Mouse (Mus musculus): ENCODE data around the gene Gm20219. TPM values are rescaled to one million over a fixed set of nuclear protein-coding genes. Genes with fewer than 3 reads are reported as not detected.

Gm20219 gene
- total and polyA plus RNA-seq, 2 experiments from 2014 or later = 0.10 to 0.55 TPM

DNA sequence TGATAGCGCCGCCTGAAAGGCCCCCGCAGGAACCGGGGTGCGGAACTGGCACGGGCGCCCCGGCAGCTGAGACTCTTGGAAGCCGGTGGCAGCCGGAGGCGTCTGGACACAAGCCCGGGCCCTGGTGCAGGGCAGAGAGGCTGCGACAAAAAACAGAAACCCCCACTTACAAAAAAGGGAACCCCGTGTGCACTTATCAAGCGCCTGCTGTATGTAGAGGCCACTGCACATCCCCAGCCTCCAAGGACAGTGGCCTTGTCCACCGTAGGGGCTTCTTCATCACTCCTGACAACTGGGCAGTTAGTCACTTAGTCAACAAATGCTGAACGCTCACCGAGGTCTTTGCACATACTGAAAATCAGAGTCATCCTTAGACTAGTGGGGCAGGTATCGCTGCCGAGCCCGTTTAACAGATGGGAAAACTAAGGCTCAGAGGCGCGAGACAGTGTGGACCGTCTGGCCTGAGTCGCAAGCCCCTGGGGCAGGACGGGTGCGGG lies 43.7 kb downstream of the Gm20219 start:
- Histone ChIP-seq H3K27me3 (ENCODE audit: insufficient read depth, low read length) (peaks cover 18% of the 10 kb centered on the region), H3K9me3 (ENCODE audit: low read length) (no peaks in the 10 kb centered on the region), H3K36me3 (ENCODE audit: insufficient read depth, low read length) (no peaks in the 10 kb centered on the region), H3K27ac (peak overlapping the region; percentile 41; the same call in 1 of the 2 replicates), H3K4me1 (ENCODE audit: insufficient read depth, low read length) (peaks cover 24% of the 10 kb centered on the region), H3K9ac (replicated peaks; ENCODE audit: low read length) (no peak overlapping the region), H3K4me3 (ENCODE audit: low read length) (no peak overlapping the region), H3K4me2 (ENCODE audit: low read depth, low read length) (peak overlapping the region; percentile 35; the same call in 1 of the 2 replicates)
- no peak for TF ChIP-seq CTCF (IDR thresholded peaks at IDR 0.05; ENCODE audit: low read depth)
- ATAC-seq = no peak
- WGBS = 21% methylated on average over 27 of the region's 27 CpGs
- DNase-seq (ENCODE audit: low spot score) = peak; percentile 42

DNA sequence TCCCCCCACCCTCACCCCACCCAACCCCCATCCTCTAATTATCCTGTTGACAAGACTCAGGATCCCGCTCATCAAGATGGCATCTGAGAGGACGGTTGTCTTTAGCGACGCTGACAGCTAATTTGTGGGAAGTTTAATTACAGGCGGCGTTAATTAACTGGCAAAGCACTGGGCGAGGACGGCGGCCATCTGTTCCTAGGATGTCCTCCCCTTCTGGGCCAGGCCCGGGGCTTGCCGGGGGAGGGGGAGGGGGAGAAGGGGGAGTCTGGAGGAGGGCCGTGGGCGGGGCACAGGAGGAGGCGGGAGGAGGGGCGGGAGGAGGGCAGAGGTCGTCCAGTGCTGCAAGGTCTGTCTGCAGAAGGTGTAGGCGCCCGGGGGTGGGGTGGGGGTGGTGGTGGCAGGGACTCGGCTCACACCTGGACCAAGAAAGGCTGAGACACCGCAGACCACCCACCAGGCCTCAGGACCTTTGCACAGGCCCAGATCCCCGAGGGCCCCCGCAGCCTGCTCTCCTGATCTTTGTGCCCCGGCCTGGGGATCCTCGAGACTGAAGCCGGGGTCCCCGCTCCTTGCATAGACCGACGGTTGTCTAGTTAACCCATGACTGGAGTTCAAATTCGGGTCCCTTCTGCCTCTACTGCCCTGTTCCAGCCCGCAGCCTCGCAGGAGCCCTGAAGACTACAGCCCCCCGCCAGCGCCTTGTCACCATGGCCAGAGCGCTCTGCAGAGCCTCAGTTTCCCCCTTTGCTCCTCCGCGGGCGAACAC lies 44.3 kb downstream of the Gm20219 start:
- H3K36me3 ChIP-seq (ENCODE audit: insufficient read depth, low read length) = no peaks in the 10 kb centered on the region
- peaks cover 18% of the 10 kb centered on the region for H3K27me3 ChIP-seq (ENCODE audit: insufficient read depth, low read length)
- H3K4me2 ChIP-seq (ENCODE audit: low read depth, low read length) = peak overlapping the region; percentile 28; the same call in 1 of the 2 replicates
- H3K4me3 ChIP-seq (ENCODE audit: low read length) = no peak overlapping the region
- H3K9me3 ChIP-seq (ENCODE audit: low read length) = no peaks in the 10 kb centered on the region
- no peak for TF ChIP-seq CTCF (IDR thresholded peaks at IDR 0.05; ENCODE audit: low read depth)
- 9% methylated on average over 30 of the region's 37 CpGs for WGBS
- peaks cover 19% of the 10 kb centered on the region; the same call in 1 of the 2 replicates for H3K4me1 ChIP-seq (ENCODE audit: insufficient read depth, low read length)
- peak; percentile 41 for ATAC-seq
- peak; percentile 88 for DNase-seq (ENCODE audit: low spot score)
- peak overlapping the region; percentile 41; the same call in 1 of the 2 replicates for H3K27ac ChIP-seq
- H3K9ac ChIP-seq (replicated peaks; ENCODE audit: low read length) = no peak overlapping the region

DNA sequence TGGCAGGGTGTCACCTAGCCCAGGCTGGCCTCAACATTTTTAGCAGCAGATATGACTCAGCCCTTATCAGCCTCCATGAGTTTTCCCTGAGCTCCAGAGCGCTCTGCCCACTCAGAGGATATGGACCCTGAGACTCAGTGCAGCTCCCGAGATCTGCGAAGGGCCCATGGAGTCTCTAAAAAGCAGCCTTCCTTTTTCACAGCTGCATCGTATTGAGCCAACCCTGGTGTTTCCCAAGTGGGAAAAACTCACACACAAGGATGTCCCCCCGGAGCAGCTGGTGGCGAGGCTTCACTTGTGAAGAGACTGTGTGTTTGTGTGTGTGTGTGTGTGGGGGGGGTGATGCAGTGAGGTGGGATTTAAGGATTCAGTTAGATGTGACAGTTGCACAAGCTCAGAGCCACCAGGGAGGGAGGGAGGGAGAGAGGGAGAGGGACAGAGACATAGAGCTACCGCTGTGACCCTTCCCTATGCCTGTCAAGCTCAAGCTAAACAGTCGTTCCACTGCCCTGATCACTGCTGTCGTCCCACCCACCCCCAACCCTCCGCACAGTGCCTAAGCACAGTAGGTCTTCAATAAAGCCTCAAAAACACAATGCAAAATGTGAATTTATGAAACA lies 45.1 kb downstream of the Gm20219 start:
- Histone ChIP-seq H3K9me3 (ENCODE audit: low read length) (no peaks in the 10 kb centered on the region), H3K9ac (replicated peaks; ENCODE audit: low read length) (no peak overlapping the region), H3K36me3 (ENCODE audit: insufficient read depth, low read length) (no peaks in the 10 kb centered on the region), H3K27ac (peak overlapping the region; percentile 64), H3K4me2 (ENCODE audit: low read depth, low read length) (peak overlapping the region; percentile 28; the same call in 1 of the 2 replicates), H3K27me3 (ENCODE audit: insufficient read depth, low read length) (peaks cover 18% of the 10 kb centered on the region), H3K4me1 (ENCODE audit: insufficient read depth, low read length) (peaks cover 19% of the 10 kb centered on the region; the same call in 1 of the 2 replicates), H3K4me3 (ENCODE audit: low read length) (no peak overlapping the region)
- TF ChIP-seq CTCF (IDR thresholded peaks at IDR 0.05; ENCODE audit: low read depth) = no peak
- 33% methylated on average over 10 of the region's 10 CpGs for WGBS
- ATAC-seq (peak; percentile 5; the same call in 1 of the 2 replicates), DNase-seq (ENCODE audit: low spot score) (peak; percentile 57)

DNA sequence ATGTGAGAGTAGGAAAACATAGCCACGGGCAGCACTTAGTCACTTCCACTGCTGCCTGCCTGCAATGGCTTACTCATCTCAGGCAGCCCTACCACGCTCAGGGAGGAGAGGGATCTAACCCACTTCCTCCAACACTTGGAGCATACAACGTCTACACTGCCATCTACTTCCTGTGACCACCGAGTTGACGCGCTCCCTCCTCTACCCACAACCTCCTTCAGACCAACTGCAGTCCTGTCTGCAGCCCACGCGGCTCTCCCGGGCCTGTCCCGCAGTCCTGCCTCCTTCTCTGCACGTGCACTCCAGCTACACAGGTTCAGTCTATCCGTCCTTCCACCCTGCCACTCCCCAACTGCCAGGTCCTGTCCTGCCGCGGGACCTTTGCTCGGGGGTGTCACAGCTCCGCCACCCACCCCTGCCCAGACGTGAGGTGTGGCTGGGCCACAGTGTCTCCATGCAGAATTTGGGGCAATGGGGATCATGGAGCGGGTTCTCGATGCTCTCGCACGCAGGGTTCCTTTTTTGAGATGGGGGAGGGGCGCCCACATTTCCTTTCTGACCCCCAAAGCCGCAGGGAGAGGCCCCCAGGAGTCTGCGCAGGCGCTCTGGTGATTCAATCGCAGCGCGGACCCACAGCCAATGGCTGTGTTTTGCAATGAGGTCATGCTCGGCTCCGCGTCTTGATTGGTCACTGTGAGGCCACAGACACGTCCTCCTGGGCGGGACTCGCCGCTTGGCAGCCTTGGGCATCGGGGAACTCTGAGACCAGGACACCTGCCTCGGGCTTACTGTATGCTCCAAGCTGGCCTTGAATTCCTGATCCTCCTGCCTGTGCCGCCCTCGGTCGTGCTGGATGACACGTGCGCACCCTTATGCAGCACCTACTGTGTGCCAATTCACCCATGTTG lies 46.8 kb downstream of the Gm20219 start:
- ATAC-seq = peak; percentile 93
- Histone ChIP-seq H3K27ac (peak overlapping the region; percentile 94), H3K9ac (replicated peaks; ENCODE audit: low read length) (peak overlapping the region; percentile 67), H3K36me3 (ENCODE audit: insufficient read depth, low read length) (no peaks in the 10 kb centered on the region), H3K27me3 (ENCODE audit: insufficient read depth, low read length) (peaks cover 13% of the 10 kb centered on the region), H3K4me2 (ENCODE audit: low read depth, low read length) (peak overlapping the region; percentile 84), H3K9me3 (ENCODE audit: low read length) (no peaks in the 10 kb centered on the region), H3K4me1 (ENCODE audit: insufficient read depth, low read length) (peaks cover 19% of the 10 kb centered on the region; the same call in 1 of the 2 replicates), H3K4me3 (ENCODE audit: low read length) (peak overlapping the region; percentile 39)
- under 1% methylated on average over 42 of the region's 42 CpGs for WGBS
- peak; percentile 1; the same call in 1 of the 2 replicates for TF ChIP-seq CTCF (IDR thresholded peaks at IDR 0.05; ENCODE audit: low read depth)
- peak; percentile 99 for DNase-seq (ENCODE audit: low spot score)

DNA sequence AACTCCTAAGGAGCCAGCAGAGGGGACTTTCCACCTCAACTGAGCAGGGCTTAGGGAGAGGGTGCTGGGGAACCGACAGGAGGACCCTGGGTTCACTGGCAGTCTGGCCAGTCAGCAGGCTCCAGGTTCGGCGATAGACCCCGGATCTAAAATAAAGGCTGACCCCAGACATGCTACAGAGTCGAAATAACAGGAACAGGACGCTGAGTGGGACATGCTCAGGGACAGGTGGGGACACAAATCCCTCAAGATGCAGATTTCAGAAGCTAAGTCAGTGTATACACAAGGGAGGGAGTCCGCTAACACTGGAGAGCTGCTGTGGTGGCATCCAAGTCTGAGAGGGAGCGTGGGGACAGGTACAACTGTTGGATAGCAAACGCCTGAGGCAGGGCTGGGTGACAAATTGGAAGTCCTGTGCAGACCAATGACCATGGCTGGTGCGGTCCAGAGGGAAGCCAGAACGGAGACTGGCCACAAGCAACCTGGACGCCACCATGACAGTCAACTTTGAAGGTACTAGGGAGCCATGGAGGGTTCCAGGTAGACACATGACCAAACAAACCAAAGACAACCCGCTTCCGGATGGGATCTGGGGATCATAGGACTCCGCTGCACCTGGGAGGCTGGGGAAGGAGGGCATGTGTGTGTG lies 47.6 kb downstream of the Gm20219 start:
- Histone ChIP-seq H3K4me2 (ENCODE audit: low read depth, low read length) (peak overlapping the region; percentile 84), H3K9me3 (ENCODE audit: low read length) (no peaks in the 10 kb centered on the region), H3K4me3 (ENCODE audit: low read length) (peak overlapping the region; percentile 39; the same call in 1 of the 2 replicates), H3K4me1 (ENCODE audit: insufficient read depth, low read length) (peaks cover 19% of the 10 kb centered on the region; the same call in 1 of the 2 replicates), H3K27ac (peak overlapping the region; percentile 94), H3K36me3 (ENCODE audit: insufficient read depth, low read length) (no peaks in the 10 kb centered on the region), H3K9ac (replicated peaks; ENCODE audit: low read length) (peak overlapping the region; percentile 67; the same call in 1 of the 2 replicates), H3K27me3 (ENCODE audit: insufficient read depth, low read length) (peaks cover 5% of the 10 kb centered on the region; the same call in 1 of the 2 replicates)
- 69% methylated on average over 15 of the region's 15 CpGs for WGBS
- DNase-seq (ENCODE audit: low spot score) = no peak
- TF ChIP-seq CTCF (IDR thresholded peaks at IDR 0.05; ENCODE audit: low read depth) = no peak
- no peak for ATAC-seq

All from hindbrain, postnatal 0 days (tissue).